Comparison of ENCODE assay signal across 13 mouse cellular contexts in genomic region chr2:131139886-131140532, GRCm38 (mm10). TPM values are rescaled to one million over a fixed set of nuclear protein-coding genes. Genes with fewer than 3 reads are reported as not detected.
DNase-seq lines count a peak whose midpoint lies in the region; ATAC-seq and TF ChIP-seq lines count a peak whose summit lies in the region.
"Had no signal": no experiment of that assay in that cellular context is flagged by ENCODE, and none has a peak within 500 bp of the region (broad histone marks: within the 10 kb centered on the region; RNA-seq: fewer than 3 reads in every experiment).

No protein-coding gene starts in this region.

- no peaks in the 10 kb centered on the region for H3K4me1 ChIP-seq in intestine, postnatal 0 days (replicated peaks; ENCODE audit: control insufficient read depth, insufficient read depth, low read length)
- peaks cover 79% of the 10 kb centered on the region for H3K4me1 ChIP-seq in liver, embryonic 12.5 days

- no peak overlapping the region for H3K9ac ChIP-seq in intestine, postnatal 0 days (ENCODE audit: low read depth, low read length)
- H3K9ac ChIP-seq in liver, embryonic 12.5 days: no peak overlapping the region

- H3K4me2 ChIP-seq in intestine, postnatal 0 days (replicated peaks; ENCODE audit: low read depth): no peak overlapping the region
- H3K4me2 ChIP-seq in liver, embryonic 12.5 days: no peak overlapping the region

- no peak overlapping the region for H3K4me3 ChIP-seq in intestine, postnatal 0 days (ENCODE audit: low read depth, low read length)
- H3K4me3 ChIP-seq in liver, embryonic 12.5 days: no peak overlapping the region

- H3K27ac ChIP-seq in intestine, postnatal 0 days (ENCODE audit: low read depth, low read length): 0 out of 2 replicates have a peak overlapping the region, but pooled peaks have one; percentile 24
- H3K27ac ChIP-seq in liver, embryonic 12.5 days: peak overlapping the region; percentile 68

- peaks cover 9% of the 10 kb centered on the region; the same call in 1 of the 2 replicates for H3K36me3 ChIP-seq in intestine, postnatal 0 days (ENCODE audit: control insufficient read depth, insufficient read depth)
- H3K36me3 ChIP-seq in liver, embryonic 12.5 days: peaks cover 67% of the 10 kb centered on the region

- H3K27me3 ChIP-seq in intestine, postnatal 0 days (replicated peaks; ENCODE audit: control insufficient read depth, insufficient read depth, low read length): no peaks in the 10 kb centered on the region
- no peaks in the 10 kb centered on the region for H3K27me3 ChIP-seq in liver, embryonic 12.5 days (replicated peaks)

- peak; percentile 31 for ATAC-seq in intestine, postnatal 0 days
- no peak for ATAC-seq in liver, embryonic 12.5 days

- 19% methylated on average over 5 of the region's 5 CpGs for WGBS in intestine, postnatal 0 days
- 66% methylated on average over 5 of the region's 5 CpGs for WGBS in liver, embryonic 12.5 days (ENCODE audit: insufficient replicate concordance)

- H3K9me3 ChIP-seq in intestine, postnatal 0 days (ENCODE audit: control insufficient read depth): no peaks in the 10 kb centered on the region
- no peaks in the 10 kb centered on the region for H3K9me3 ChIP-seq in liver, embryonic 12.5 days (replicated peaks)

- DNase-seq in testis, postnatal 10 days (ENCODE audit: low spot score): peak; percentile 36
- no peak for DNase-seq in testis, postnatal 14 days (ENCODE audit: low spot score)
- no peak for DNase-seq in frontal cortex, postnatal 36 days (ENCODE audit: low spot score in 2 of 2)
- DNase-seq in adrenal gland, postnatal 4 days (ENCODE audit: low spot score in 2 of 2): no peak
- no peak for DNase-seq in right cerebral cortex, adult 18-20 months
- DNase-seq in neural tube, embryonic 10.5 days (ENCODE audit: extremely low spot score, low spot score): no peak
- DNase-seq: adrenal gland, postnatal 25 days; midbrain, embryonic 14.5 days; thymus, adult 18-20 months had no signal

- no peak for TF ChIP-seq CTCF in intestine, postnatal 0 days (IDR thresholded peaks at IDR 0.05; ENCODE audit: low read depth)

RNA-seq across cellular contexts. Expression of gene Gm11037, which starts 6.7 kb away (rescaled TPM):
- polyA plus RNA-seq in intestine, postnatal 0 days (2015; fragmentation: Nextera tagmentation; extraction: Ambion mirVana): not detected in 2 replicates
- not detected in 2 replicates for polyA plus RNA-seq in liver, embryonic 12.5 days (2016; fragmentation: Nextera tagmentation; extraction: Ambion mirVana)
- total RNA-seq in adrenal gland, postnatal 4 days (2021): not detected
- total RNA-seq: adrenal gland, postnatal 25 days; gastrocnemius, adult 8-10 months had no signal
- polyA plus RNA-seq: embryonic facial prominence, embryonic 11.5 days; midbrain, embryonic 14.5 days had no signal

RNA-seq across cellular contexts. Expression of gene Hspa12b, which starts 12.9 kb away (rescaled TPM):
- 2.1 and 2.3 TPM in 2 replicates for polyA plus RNA-seq in intestine, postnatal 0 days (2015; fragmentation: Nextera tagmentation; extraction: Ambion mirVana)
- 4.2 TPM in 2 replicates for polyA plus RNA-seq in liver, embryonic 12.5 days (2016; fragmentation: Nextera tagmentation; extraction: Ambion mirVana)
- 10 to 100 TPM; 20.7 to 23.0 TPM for total RNA-seq in adrenal gland, postnatal 4 days (2021)

RNA-seq across cellular contexts. Expression of gene 1700037H04Rik, which starts 19.9 kb away (rescaled TPM):
- 145 and 164 TPM in 2 replicates for polyA plus RNA-seq in intestine, postnatal 0 days (2015; fragmentation: Nextera tagmentation; extraction: Ambion mirVana)
- polyA plus RNA-seq in liver, embryonic 12.5 days (2016; fragmentation: Nextera tagmentation; extraction: Ambion mirVana): 131 and 141 TPM in 2 replicates
- total RNA-seq in adrenal gland, postnatal 4 days (2021): 10 to 100 TPM; 42.1 to 47.4 TPM

RNA-seq across cellular contexts. Expression of gene Cenpb, which starts 39.9 kb away (rescaled TPM):
- polyA plus RNA-seq in intestine, postnatal 0 days (2015; fragmentation: Nextera tagmentation; extraction: Ambion mirVana): 15.9 and 17.4 TPM in 2 replicates
- polyA plus RNA-seq in liver, embryonic 12.5 days (2016; fragmentation: Nextera tagmentation; extraction: Ambion mirVana): 5.9 and 6.5 TPM in 2 replicates
- total RNA-seq in adrenal gland, postnatal 4 days (2021): 10 to 100 TPM; 81.8 to 84.8 TPM

RNA-seq across cellular contexts. Expression of gene Cdc25b, which starts 46.7 kb away (rescaled TPM):
- 10.9 and 12.4 TPM in 2 replicates for polyA plus RNA-seq in intestine, postnatal 0 days (2015; fragmentation: Nextera tagmentation; extraction: Ambion mirVana)
- 172 and 182 TPM in 2 replicates for polyA plus RNA-seq in liver, embryonic 12.5 days (2016; fragmentation: Nextera tagmentation; extraction: Ambion mirVana)
- total RNA-seq in adrenal gland, postnatal 4 days (2021): 10 to 100 TPM; 28.8 to 40.0 TPM
